Mouse (Mus musculus): ENCODE data around the gene Ccdc81. TPM values are rescaled to one million over a fixed set of nuclear protein-coding genes. Genes with fewer than 3 reads are reported as not detected.

The Ccdc81 gene
- polyA plus RNA-seq, 2 experiments, result not detected

GRCm38 (mm10) chr7:89939497-89940353, 36.3 kb upstream of the Ccdc81 start:
- H3K27ac ChIP-seq, result no peak overlapping the region
- H3K27me3 ChIP-seq (ENCODE audit: control insufficient read depth, insufficient read depth, low read length), result no peaks in the 10 kb centered on the region
- H3K4me2 ChIP-seq (ENCODE audit: low read depth), result peak overlapping the region; percentile 87
- H3K4me3 ChIP-seq (ENCODE audit: insufficient read depth in 1 of 2, low read depth in 2 of 2, low read length in 2 of 2), result peak overlapping the region; percentile 11 to 79
- DNase-seq (ENCODE audit: low read depth in 3 of 3, low spot score in 3 of 3) (no peak), ATAC-seq (ENCODE audit: insufficient read depth) (no peak)
- peaks cover 11% of the 10 kb centered on the region in 2 experiments for H3K4me1 ChIP-seq (replicated peaks; ENCODE audit: control insufficient read depth in 2 of 2, insufficient read depth in 2 of 2, low read length in 1 of 2)
- WGBS (ENCODE audit: insufficient replicate concordance), result 45% methylated on average over 15 of the region's 15 CpGs
- no peaks in the 10 kb centered on the region for H3K9me3 ChIP-seq (ENCODE audit: control insufficient read depth, low read length)
- H3K9ac ChIP-seq (replicated peaks), result peak overlapping the region; percentile 75
- H3K36me3 ChIP-seq (replicated peaks; ENCODE audit: control insufficient read depth, insufficient read depth, low read depth), result no peaks in the 10 kb centered on the region
- TF ChIP-seq CTCF (IDR thresholded peaks at IDR 0.05; ENCODE audit: low read depth), result no peak
- no peak for TF ChIP-seq EP300 (IDR thresholded peaks at IDR 0.05; ENCODE audit: low read depth)

DNA sequence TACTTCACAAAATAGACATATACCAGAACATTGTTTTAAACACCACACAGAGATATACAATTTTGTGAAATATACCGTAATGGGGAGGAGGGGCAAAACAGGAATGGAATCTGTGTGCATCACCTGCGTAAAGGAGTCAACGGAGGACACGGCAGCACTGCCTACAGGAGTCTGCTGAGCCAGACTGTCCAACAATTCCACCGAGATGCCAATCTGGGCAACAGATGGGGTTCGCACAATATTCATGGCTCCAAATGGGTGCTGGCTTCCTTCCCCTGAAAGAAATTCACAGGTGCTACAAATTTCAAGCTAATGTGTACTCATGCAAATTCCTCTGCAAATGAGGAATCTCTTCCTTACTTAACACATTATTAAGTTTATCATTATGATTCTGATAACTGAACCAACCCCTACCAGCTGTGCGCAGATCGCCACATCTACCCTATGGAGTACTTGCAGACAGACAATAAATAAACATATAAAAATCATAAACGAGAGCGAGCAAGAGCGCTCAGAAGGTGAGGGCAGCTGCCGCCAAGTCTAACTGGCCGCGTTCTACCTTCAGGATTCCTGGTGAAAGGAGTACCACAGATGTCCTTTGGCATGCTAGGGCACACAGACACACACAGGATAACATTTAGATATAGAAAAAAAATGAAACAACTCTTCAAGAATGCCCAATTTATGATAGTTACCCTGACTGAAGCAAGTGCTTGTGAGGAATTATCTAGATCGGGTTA, 20.2 kb upstream of the Ccdc81 start:
- Histone ChIP-seq H3K4me1 (replicated peaks; ENCODE audit: control insufficient read depth in 2 of 2, insufficient read depth in 2 of 2, low read length in 1 of 2) (no peaks in the 10 kb centered on the region), H3K4me2 (ENCODE audit: low read depth) (no peak overlapping the region), H3K9ac (replicated peaks) (no peak overlapping the region), H3K27me3 (ENCODE audit: control insufficient read depth, insufficient read depth, low read length) (no peaks in the 10 kb centered on the region), H3K4me3 (ENCODE audit: insufficient read depth in 1 of 2, low read depth in 2 of 2, low read length in 2 of 2) (no peak overlapping the region), H3K36me3 (replicated peaks; ENCODE audit: control insufficient read depth, insufficient read depth, low read depth) (no peaks in the 10 kb centered on the region), H3K9me3 (ENCODE audit: control insufficient read depth, low read length) (no peaks in the 10 kb centered on the region), H3K27ac (no peak overlapping the region)
- no peak for DNase-seq (ENCODE audit: low read depth in 3 of 3, low spot score in 3 of 3)
- no peak for ATAC-seq (ENCODE audit: insufficient read depth)
- no peak for TF ChIP-seq CTCF (IDR thresholded peaks at IDR 0.05; ENCODE audit: low read depth)
- WGBS (ENCODE audit: insufficient replicate concordance), result 91% methylated on average over 15 of the region's 15 CpGs

DNA sequence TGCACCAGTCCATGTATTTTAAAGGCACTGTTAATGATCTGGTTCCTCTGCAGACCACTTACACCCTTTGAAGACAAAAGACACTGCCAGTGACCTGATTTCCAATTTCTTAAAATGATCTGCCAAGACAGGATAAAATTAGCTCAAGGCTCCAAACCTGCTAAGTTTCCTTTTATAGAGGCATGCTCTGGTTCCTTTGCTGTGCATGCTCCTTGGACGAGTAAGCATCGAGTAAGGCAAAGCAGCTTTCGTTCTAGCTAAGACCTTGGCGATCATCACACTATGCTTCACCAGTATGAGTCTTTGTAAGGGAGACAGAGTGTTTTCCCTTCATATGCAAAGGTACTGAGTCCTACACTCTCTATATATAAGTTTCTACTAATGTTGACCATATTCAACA, 14.3 kb upstream of the Ccdc81 start:
- no peak for DNase-seq (ENCODE audit: low read depth in 3 of 3, low spot score in 3 of 3)
- Histone ChIP-seq H3K9me3 (ENCODE audit: control insufficient read depth, low read length) (no peaks in the 10 kb centered on the region), H3K27ac (no peak overlapping the region), H3K4me2 (ENCODE audit: low read depth) (no peak overlapping the region), H3K4me3 (ENCODE audit: insufficient read depth in 1 of 2, low read depth in 2 of 2, low read length in 2 of 2) (no peak overlapping the region), H3K36me3 (replicated peaks; ENCODE audit: control insufficient read depth, insufficient read depth, low read depth) (no peaks in the 10 kb centered on the region; the same call in 1 of the 2 replicates), H3K4me1 (replicated peaks; ENCODE audit: control insufficient read depth in 2 of 2, insufficient read depth in 2 of 2, low read length in 1 of 2) (no peaks in the 10 kb centered on the region), H3K27me3 (ENCODE audit: control insufficient read depth, insufficient read depth, low read length) (no peaks in the 10 kb centered on the region), H3K9ac (replicated peaks) (no peak overlapping the region)
- no peak for TF ChIP-seq EP300 (IDR thresholded peaks at IDR 0.05; ENCODE audit: low read depth)
- no peak for TF ChIP-seq CTCF (IDR thresholded peaks at IDR 0.05; ENCODE audit: low read depth)
- ATAC-seq (ENCODE audit: insufficient read depth), result no peak
- 80% methylated on average over 4 of the region's 4 CpGs for WGBS (ENCODE audit: insufficient replicate concordance)

GRCm38 (mm10) chr7:89916711-89917110, 13.3 kb upstream of the Ccdc81 start:
- WGBS (ENCODE audit: insufficient replicate concordance), result 87% methylated on average over 5 of the region's 5 CpGs
- DNase-seq (ENCODE audit: low read depth in 3 of 3, low spot score in 3 of 3), result no peak
- no peak overlapping the region for H3K9ac ChIP-seq (replicated peaks)

More at GRCm38 (mm10) chr7:89916711-89917110, 13.3 kb upstream of the Ccdc81 start:
- TF ChIP-seq CTCF (IDR thresholded peaks at IDR 0.05; ENCODE audit: low read depth) (no peak), EP300 (IDR thresholded peaks at IDR 0.05; ENCODE audit: low read depth) (no peak)
- Histone ChIP-seq H3K27ac (no peak overlapping the region), H3K4me1 (replicated peaks; ENCODE audit: control insufficient read depth in 2 of 2, insufficient read depth in 2 of 2, low read length in 1 of 2) (no peaks in the 10 kb centered on the region), H3K36me3 (replicated peaks; ENCODE audit: control insufficient read depth, insufficient read depth, low read depth) (no peaks in the 10 kb centered on the region; the same call in 1 of the 2 replicates), H3K9me3 (ENCODE audit: control insufficient read depth, low read length) (no peaks in the 10 kb centered on the region), H3K27me3 (ENCODE audit: control insufficient read depth, insufficient read depth, low read length) (no peaks in the 10 kb centered on the region), H3K4me3 (ENCODE audit: insufficient read depth in 1 of 2, low read depth in 2 of 2, low read length in 2 of 2) (no peak overlapping the region), H3K4me2 (ENCODE audit: low read depth) (no peak overlapping the region)
- ATAC-seq (ENCODE audit: insufficient read depth), result no peak
